Mouse (Mus musculus): ENCODE results near the gene Abr. TPM values are rescaled to one million over a fixed set of nuclear protein-coding genes. Genes with fewer than 3 reads are reported as not detected.

The Abr gene
- polyA plus RNA-seq (2012; ENCODE audit: insufficient read depth, insufficient read length, missing spikeins) = 2.4 and 3.6 TPM in 2 replicates

DNA sequence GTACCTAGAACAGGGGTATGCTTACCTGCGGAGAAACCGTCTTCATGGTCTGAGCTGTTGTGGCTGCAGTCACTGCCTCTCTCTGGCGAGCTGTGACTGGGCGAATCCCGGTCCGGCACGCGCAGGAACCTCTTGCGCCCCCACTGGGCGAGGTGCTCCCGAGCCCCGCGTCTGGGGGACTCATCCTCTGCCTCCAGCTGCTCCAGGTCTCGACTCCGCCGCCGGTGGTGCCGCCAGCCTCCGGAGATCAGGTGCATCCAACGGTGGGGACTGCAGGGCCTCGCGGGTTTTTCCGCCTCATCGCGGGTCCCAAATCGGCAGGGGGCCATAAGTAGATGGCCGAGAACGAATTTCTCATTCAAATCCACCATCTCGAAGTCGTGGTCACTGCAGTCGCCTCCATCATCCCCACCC lies at the start of gene Abr:
Gene Abr (minus strand): TSS at position 163 of the 414 bp plus-strand sequence.
- peak within 1 kb of the TSS; percentile 67 for H3K4me3 ChIP-seq (ENCODE audit: insufficient read depth, low read depth, low read length)
- no peaks in the 10 kb centered on the region for H3K4me1 ChIP-seq (ENCODE audit: control insufficient read depth, insufficient read depth, insufficient read length, low read length)
- no peak within 1 kb of the TSS for H3K27ac ChIP-seq (replicated peaks; ENCODE audit: low read depth, low read length)

DNA sequence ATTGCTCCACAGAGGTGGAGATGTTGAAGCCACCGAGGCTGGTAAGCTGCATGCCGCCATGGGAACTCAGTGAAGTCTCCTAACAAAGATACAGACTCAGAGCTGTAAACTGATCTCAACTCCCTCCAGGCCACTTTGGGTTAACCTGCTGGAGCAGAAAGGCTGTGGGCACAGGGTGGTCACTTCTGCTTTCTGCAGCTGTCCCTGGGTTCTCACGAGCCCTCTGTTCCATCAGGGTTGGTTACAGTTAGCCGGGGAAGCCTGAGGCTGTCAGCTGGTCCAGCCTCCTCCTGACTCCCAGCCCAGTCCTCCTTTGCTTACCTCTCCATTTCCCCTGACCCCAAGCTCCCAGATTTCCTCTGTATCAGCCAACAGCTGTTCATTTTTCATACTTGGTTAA lies 45.7 kb upstream of the Abr start:
- Histone ChIP-seq H3K27ac (replicated peaks; ENCODE audit: low read depth, low read length) (no peak overlapping the region), H3K4me3 (ENCODE audit: insufficient read depth, low read depth, low read length) (no peak overlapping the region), H3K4me1 (ENCODE audit: control insufficient read depth, insufficient read depth, insufficient read length, low read length) (no peaks in the 10 kb centered on the region)

DNA sequence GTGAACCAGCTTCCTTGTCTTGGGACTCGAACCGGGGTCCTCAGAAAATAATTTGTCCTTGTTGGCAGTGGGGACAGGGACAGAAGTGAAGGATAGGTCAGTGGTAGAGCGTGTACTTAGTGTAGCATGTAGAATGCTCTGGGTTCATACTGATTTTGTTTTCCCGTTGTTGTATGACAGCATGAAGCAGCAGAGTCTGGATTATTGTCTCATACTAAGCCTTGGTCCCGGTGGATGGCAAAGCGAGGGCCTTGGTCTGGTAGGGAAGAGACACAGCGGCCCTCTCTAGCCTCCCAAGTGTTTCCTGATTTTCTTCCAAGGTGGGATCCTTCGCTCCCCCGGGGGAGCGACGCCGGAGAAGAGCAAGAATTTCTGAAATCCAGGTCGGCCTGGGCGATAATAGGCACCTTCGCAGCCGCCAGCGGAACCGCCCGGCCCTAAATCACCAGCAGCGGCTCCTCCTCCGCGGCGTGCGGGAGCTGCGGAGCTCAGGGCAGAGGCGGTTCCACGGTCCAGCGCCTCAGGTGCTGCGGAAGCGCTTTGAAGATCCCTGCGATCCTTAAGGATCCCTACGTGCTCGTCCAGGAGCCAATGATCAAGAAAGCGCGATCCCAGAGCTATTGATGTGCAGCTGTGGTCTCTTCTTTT lies 44.0 kb upstream of the Abr start:
- Histone ChIP-seq H3K4me1 (ENCODE audit: control insufficient read depth, insufficient read depth, insufficient read length, low read length) (no peaks in the 10 kb centered on the region), H3K27ac (replicated peaks; ENCODE audit: low read depth, low read length) (no peak overlapping the region), H3K4me3 (ENCODE audit: insufficient read depth, low read depth, low read length) (peak overlapping the region; percentile 13; the same call in 1 of the 2 replicates)

DNA sequence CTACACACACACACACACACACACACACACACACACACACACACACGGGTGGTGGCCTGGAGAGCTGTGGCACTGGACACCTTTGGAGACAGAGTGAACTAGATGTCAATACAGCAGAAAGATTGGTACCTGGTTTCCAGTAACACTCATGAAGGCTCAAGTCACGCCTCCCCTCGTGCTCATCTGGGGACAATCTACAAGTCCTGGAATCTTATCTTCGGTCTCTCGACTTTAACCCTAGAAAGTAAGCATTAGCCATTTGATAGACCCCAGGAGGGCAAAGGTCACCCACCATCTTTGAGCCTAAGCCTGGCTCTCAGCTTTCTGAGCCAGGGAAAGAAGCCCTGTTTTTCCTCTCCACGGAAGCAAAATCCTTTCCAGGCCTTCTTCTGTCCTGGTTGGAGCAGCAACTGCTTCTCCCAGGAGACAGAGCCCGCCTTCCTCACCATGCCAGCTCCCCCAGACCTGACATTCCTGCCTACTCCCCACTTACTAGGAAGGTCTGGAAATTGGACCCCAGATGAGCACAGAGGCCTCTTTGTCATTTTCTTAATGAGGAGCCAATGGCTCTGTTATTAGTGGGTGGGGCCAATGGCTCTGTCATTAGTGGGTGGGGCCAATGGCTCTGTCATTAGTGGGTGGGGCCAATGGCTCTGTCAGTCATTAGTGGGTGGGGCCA lies 39.8 kb upstream of the Abr start:
- Histone ChIP-seq H3K4me1 (ENCODE audit: control insufficient read depth, insufficient read depth, insufficient read length, low read length) (no peaks in the 10 kb centered on the region), H3K27ac (replicated peaks; ENCODE audit: low read depth, low read length) (no peak overlapping the region)

DNA sequence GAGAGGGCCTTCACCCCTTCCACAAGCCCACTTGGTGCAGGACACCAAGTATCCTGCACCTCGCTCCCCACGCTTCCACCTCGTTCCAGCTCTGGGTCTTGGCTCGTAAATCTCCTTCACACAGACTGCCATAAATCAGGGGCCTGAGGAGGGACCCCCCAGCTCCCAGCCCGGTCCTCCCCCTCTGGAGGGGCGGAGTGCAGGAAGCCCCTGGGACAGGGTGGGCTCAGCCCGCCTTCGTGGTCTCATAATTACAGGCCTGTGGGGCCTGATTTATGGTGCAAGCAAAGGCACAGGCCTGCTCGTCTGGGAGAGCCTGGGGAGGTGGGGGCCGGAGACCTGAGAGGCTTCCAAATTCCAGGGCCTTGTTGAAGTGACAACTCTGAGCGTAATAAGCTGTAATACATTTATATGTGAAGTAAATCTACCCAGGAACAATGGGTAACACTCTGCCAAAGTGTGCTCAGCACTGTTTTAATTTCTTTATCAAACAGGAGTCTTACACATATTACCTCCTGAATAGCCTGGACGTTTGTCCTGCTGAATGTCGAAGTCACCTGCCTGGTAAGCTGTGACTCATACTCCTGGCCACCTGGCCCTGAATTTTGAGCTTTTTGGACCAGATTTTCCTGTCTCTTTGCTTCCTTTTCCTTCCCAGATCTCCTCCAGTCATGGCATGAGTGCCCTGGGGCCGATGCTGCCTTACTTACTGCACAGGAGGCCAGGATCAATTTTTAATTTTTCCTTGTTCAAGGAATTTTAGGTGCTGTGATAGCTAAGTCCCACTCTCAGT lies 37.2 kb upstream of the Abr start:
- no peak overlapping the region for H3K4me3 ChIP-seq (ENCODE audit: insufficient read depth, low read depth, low read length)
- H3K27ac ChIP-seq (replicated peaks; ENCODE audit: low read depth, low read length) = no peak overlapping the region
- no peaks in the 10 kb centered on the region for H3K4me1 ChIP-seq (ENCODE audit: control insufficient read depth, insufficient read depth, insufficient read length, low read length)

More for the DNA sequence above, 39.8 kb upstream of the Abr start:
- no peak overlapping the region for H3K4me3 ChIP-seq (ENCODE audit: insufficient read depth, low read depth, low read length)

DNA sequence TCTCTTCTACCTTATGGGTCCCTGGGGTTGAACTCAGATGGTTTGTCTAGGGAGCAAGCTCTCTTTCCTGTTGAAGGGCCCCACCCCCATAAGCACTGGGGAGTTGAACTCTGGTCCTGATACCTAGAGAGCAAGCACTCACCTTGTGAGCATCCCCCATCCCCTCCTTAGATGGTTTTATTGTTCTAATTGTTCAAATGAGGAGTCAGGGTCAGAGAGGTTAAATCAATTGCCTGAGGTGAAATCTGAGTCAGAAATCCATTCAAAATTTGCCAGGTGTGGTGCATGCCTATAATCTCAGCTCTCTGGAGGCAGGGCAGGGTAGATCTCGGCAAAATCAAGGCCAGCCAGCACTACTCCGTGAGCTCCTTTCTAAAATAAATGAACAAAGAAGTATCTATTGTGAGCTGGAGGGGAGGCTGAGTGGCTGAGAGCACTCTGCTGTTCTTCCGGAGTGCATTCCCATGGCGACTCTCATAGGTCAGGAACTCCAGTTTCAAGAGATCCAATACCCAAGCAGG lies 35.4 kb upstream of the Abr start:
- Histone ChIP-seq H3K4me1 (ENCODE audit: control insufficient read depth, insufficient read depth, insufficient read length, low read length) (no peaks in the 10 kb centered on the region), H3K4me3 (ENCODE audit: insufficient read depth, low read depth, low read length) (no peak overlapping the region), H3K27ac (replicated peaks; ENCODE audit: low read depth, low read length) (no peak overlapping the region)

DNA sequence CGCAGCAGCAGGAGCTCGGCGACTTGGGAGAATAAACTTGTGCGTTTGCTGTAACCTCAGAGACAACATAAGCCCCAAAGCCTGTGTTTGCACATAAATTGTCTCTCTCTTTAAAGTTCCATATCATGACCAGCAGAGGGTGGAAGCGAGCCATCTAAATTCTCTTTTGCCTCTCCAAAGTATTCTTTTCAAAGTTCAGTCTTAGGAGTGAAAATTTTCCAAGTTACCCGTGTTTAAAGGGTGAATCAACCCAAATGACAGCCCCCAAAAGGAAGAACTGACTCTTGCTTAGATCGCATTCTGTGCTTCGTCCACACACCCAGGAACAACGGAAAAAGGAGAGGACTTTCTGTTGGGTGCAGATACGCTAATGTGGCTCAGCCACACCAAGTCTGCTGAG lies 33.0 kb upstream of the Abr start:
- peak overlapping the region; percentile 53 for H3K4me3 ChIP-seq (ENCODE audit: insufficient read depth, low read depth, low read length)
- no peak overlapping the region for H3K27ac ChIP-seq (replicated peaks; ENCODE audit: low read depth, low read length)
- no peaks in the 10 kb centered on the region for H3K4me1 ChIP-seq (ENCODE audit: control insufficient read depth, insufficient read depth, insufficient read length, low read length)

DNA sequence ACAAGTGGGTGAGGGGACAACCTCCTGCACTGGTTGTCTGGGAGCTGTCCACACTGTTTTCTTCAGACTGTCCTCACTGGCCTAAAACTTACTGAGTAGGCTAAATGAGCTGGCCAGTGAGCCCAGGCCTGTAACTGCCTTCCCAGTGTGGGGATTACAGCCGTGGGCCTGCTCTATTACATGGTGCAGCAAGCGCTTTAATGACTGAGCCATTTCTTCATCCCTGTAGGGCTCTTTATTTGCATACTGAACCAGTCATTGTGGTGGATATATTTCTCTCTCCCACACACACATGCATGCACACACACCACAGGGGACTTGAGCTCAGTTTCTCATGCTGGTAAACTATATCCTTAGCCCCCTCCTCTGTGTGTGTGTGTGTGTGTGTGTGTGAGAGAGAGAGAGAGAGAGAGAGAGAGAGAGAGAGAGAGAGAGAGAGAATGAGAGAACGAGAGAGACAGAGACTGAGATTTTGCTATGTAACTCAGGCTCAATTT lies 30.8 kb upstream of the Abr start:
- no peaks in the 10 kb centered on the region for H3K4me1 ChIP-seq (ENCODE audit: control insufficient read depth, insufficient read depth, insufficient read length, low read length)
- H3K27ac ChIP-seq (replicated peaks; ENCODE audit: low read depth, low read length) = no peak overlapping the region
- H3K4me3 ChIP-seq (ENCODE audit: insufficient read depth, low read depth, low read length) = no peak overlapping the region

DNA sequence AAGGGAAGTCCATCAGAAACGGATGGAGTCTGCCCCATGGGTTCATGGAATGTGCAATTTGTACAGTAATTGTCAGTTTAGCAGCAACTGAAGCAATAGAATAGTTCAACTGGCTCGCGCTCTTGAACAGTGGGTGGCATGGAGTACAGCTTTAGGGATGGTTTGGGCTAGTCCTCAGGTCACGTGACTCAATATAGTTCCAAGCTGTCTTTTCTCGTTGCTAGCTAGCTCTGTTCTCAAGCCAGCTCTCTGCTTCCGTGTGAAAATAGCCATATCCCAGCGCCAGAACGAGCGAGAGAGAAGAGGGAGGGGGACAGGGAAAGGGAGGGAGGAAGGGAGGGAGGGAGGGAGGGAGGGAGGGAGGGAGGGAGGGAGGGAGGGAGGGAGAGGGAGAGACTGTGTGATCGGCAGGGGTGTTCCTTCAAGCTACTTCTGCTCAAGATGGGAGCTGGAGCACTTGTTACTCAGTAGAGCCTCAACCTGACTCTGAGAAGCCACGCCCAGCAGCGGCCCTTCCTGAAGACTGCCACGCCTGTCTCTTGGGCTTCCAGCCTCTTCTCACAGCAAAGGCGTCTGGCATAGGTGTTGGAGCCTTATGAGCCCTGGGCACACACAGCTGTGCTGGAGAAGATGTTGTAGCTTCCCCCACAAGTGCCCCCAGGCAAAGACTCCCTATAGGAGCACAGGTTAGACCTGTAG lies 28.9 kb upstream of the Abr start:
- H3K4me1 ChIP-seq (ENCODE audit: control insufficient read depth, insufficient read depth, insufficient read length, low read length) = no peaks in the 10 kb centered on the region

DNA sequence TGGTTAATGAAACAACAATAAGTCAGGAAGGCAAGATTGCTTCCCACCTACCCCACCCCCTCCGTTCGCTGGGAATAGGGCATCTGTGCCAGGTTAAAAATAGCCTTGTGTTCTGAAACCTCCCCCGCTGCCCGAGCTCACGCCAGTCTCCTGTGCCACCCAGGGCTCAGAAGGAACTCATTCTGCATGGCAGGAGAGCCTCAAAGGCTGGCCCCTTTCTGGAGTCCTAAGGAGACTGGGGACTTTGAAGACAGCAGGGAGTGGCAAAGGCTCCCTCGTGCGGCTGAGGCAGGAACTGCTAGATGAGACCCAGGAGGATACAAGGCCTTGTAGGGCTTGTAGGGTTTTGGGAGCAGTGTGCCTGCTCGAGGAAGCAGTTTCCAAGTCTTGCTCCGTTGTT lies 25.4 kb upstream of the Abr start:
- H3K4me1 ChIP-seq (ENCODE audit: control insufficient read depth, insufficient read depth, insufficient read length, low read length) = no peaks in the 10 kb centered on the region
- no peak overlapping the region for H3K4me3 ChIP-seq (ENCODE audit: insufficient read depth, low read depth, low read length)
- H3K27ac ChIP-seq (replicated peaks; ENCODE audit: low read depth, low read length) = no peak overlapping the region

More for the DNA sequence above, 28.9 kb upstream of the Abr start:
- H3K4me3 ChIP-seq (ENCODE audit: insufficient read depth, low read depth, low read length) = no peak overlapping the region
- H3K27ac ChIP-seq (replicated peaks; ENCODE audit: low read depth, low read length) = no peak overlapping the region

DNA sequence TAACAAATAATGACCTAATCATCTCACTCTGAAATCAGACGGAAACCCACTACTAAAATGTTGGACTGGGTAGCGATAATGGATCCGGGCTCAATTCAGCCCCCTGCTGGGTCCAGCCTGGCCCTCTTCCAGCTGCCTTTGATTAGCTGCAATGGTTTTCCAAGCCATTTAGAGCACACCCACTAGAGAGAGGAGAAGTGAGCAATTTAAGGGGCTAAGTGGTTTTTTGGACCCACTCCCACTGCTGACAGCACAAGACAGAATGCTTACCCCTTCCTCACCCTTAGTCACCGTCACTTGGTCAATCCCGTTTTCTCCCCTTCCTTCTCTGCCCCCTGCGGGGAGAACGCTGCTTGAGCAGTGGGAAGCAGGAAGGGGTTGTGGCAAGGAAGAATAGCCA lies 24.9 kb upstream of the Abr start:
- H3K4me3 ChIP-seq (ENCODE audit: insufficient read depth, low read depth, low read length) = no peak overlapping the region
- H3K4me1 ChIP-seq (ENCODE audit: control insufficient read depth, insufficient read depth, insufficient read length, low read length) = no peaks in the 10 kb centered on the region
- no peak overlapping the region for H3K27ac ChIP-seq (replicated peaks; ENCODE audit: low read depth, low read length)

DNA sequence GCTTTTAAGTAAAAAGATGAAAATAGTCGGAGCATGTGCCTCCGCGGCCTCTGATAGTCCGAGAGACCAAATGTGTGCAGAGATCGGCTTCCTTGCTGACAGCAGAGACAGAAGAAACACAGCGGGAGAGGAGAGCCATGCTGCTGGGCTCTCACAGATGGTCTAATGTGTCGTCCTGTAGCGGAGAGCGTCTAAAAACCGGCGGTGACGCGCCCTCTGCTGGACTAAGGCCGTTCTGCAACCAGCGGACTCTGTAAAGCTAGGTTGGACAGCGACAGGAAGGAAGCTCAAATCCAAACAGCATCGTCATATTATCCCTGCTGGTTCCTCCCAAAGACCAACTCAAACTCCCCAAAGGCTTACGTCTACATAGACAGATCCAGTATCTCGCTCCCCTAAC lies 23.8 kb upstream of the Abr start:
- Histone ChIP-seq H3K4me3 (ENCODE audit: insufficient read depth, low read depth, low read length) (no peak overlapping the region), H3K27ac (replicated peaks; ENCODE audit: low read depth, low read length) (no peak overlapping the region), H3K4me1 (ENCODE audit: control insufficient read depth, insufficient read depth, insufficient read length, low read length) (no peaks in the 10 kb centered on the region)

DNA sequence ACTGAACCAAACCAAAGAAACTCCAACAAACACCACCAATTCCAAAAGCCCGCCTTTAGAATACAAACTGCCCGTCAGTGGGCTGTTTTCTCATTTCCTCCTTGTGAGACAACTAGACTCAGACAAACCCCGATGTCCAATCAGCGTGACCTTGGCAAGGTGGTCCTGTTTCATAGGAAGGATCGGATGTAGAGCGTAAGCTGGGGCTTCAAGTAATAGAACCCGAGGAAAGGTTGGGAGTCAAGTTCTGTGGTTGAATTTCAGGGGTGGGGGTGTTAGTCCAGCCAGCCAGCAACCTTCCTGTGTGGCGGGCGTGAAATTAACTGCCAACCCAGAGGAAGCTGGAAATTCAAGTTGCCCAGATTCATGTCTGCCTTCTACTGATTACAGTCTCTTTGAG lies 22.9 kb upstream of the Abr start:
- Histone ChIP-seq H3K27ac (replicated peaks; ENCODE audit: low read depth, low read length) (no peak overlapping the region), H3K4me1 (ENCODE audit: control insufficient read depth, insufficient read depth, insufficient read length, low read length) (no peaks in the 10 kb centered on the region)

DNA sequence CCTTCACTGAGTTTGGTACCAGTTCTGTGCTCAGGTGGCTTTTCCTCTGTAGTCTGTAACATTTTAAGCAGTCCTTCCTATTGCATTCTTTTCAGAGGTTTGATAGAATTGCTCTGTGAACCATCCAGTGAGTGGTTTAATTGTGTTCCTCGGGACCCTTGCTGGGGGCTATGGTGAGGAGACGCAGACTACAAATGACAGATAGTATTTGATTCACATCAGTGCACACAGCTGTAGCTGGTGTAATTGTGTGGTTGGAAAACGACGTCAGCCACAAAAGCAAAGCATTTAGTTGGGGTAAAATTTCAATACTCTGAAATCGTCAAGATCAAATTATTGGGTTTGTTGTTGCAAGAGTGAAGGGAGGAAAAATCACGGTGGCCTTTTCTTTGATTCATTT lies 22.1 kb upstream of the Abr start:
- Histone ChIP-seq H3K4me1 (ENCODE audit: control insufficient read depth, insufficient read depth, insufficient read length, low read length) (no peaks in the 10 kb centered on the region), H3K27ac (replicated peaks; ENCODE audit: low read depth, low read length) (no peak overlapping the region), H3K4me3 (ENCODE audit: insufficient read depth, low read depth, low read length) (no peak overlapping the region)

More for the DNA sequence above, 22.9 kb upstream of the Abr start:
- no peak overlapping the region for H3K4me3 ChIP-seq (ENCODE audit: insufficient read depth, low read depth, low read length)

DNA sequence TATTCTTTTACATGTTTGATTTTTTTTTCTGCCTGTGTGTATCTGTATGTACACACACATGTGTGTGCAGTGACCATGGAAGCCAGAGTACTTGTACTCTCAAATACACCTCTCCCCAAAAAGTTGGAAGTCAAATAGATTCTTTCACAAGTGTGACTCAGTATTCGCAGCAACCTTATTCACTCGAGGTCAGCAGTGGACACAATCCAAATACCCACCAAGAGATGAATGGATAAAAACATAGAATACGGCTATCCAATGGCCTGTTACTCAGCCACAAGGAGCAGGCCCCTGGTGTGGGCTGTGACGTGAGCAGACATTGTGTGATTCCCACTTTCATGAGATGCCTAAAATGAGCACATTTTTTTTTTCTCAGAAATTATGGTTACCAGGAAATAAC lies 18.1 kb upstream of the Abr start:
- no peak overlapping the region for H3K27ac ChIP-seq (replicated peaks; ENCODE audit: low read depth, low read length)
- no peaks in the 10 kb centered on the region for H3K4me1 ChIP-seq (ENCODE audit: control insufficient read depth, insufficient read depth, insufficient read length, low read length)
- H3K4me3 ChIP-seq (ENCODE audit: insufficient read depth, low read depth, low read length) = no peak overlapping the region

All from brown adipose tissue, adult 24 weeks (tissue).